Mouse (Mus musculus): ENCODE data around the gene Trip11. TPM values are rescaled to one million over a fixed set of nuclear protein-coding genes. Genes with fewer than 3 reads are reported as not detected.
A peak's percentile ranks its signal among the peaks of the same experiment; 100 is the strongest.

Gene Trip11
- polyA plus RNA-seq, 1 experiment from 2014 or later = 16.0 TPM

GRCm38 (mm10) chr12:101833776-101834175 is 79.3 kb downstream of the Trip11 start:
- H3K9me3 ChIP-seq (replicated peaks) = no peaks in the 10 kb centered on the region
- peaks cover 45% of the 10 kb centered on the region for H3K36me3 ChIP-seq
- DNase-seq (ENCODE audit: low spot score) = no peak
- H3K27me3 ChIP-seq (ENCODE audit: low read depth, poor library complexity, severe bottlenecking) = no peaks in the 10 kb centered on the region
- peaks cover 7% of the 10 kb centered on the region for H3K4me1 ChIP-seq
- 91% methylated on average over 8 of the region's 8 CpGs for WGBS
- H3K27ac ChIP-seq (replicated peaks) = no peak overlapping the region
- H3K4me3 ChIP-seq = no peak overlapping the region

DNA sequence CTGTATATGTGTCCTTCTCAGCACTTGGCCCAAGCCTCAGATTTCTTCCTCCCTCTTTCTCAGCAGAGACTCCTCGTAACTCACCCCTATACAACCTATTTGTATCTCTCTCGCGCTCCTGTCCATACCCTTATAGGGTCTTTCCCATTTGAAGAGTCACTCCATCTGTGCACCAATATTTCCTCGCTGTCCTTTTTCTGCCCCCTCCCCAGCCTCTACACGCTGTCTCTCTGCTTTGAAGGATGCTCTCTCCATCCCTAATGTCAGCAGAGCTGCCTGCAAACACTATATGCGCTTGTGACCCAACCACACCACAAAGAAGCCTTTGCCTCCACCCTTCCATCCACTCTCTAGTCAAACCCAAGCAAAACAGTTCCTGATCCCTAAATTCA is 80.0 kb downstream of the Trip11 start:
- peaks cover 7% of the 10 kb centered on the region for H3K4me1 ChIP-seq
- no peaks in the 10 kb centered on the region for H3K27me3 ChIP-seq (ENCODE audit: low read depth, poor library complexity, severe bottlenecking)
- H3K27ac ChIP-seq (replicated peaks) = no peak overlapping the region
- DNase-seq (ENCODE audit: low spot score) = no peak
- H3K36me3 ChIP-seq = peaks cover 38% of the 10 kb centered on the region
- 96% methylated on average over 6 of the region's 6 CpGs for WGBS
- H3K4me3 ChIP-seq = no peak overlapping the region
- H3K9me3 ChIP-seq (replicated peaks) = no peaks in the 10 kb centered on the region

DNA sequence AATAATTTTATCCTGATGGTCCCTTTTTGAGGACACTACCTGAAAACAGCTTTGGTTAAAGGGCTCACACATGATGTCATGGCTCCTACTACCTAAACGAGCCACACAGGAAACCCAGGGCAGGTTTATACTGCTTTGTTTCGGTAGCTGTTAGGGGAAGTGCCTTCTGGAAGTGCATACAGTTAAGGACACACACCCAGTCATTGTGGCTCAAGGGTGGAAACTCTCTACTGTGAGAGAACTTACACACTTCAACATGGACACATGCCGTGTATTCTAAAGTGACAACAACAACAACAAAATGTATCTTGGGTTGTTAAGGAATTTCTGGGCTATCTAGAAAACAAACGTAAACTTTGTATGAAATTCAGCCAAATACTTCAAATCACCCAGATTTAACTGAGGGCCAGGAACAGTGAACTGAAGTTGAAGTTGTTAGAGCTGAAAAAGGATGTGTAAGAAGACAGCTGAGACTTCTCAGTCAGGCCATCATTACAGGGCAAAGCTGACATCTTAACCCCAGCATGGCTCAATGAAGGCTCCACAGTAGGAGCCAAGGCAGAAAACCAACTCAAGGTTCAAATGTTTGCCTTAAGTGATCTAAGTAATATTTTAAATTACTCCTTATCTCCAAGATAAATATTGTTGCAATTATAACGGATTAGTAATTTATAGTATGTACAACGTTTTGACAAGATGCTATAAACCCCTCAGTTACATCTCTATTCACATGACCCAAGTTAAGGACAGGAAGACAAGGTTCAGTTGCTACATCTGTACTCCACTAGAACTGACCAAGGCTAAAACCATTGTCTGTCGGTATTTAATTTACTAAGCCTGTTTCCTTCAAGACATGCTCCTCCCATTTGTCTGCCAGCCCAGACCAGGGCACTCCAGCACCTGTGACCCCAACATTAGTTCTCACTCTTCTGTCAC is 80.6 kb downstream of the Trip11 start:
- Histone ChIP-seq H3K27ac (replicated peaks) (no peak overlapping the region), H3K36me3 (peaks cover 32% of the 10 kb centered on the region), H3K27me3 (ENCODE audit: low read depth, poor library complexity, severe bottlenecking) (no peaks in the 10 kb centered on the region), H3K9me3 (replicated peaks) (no peaks in the 10 kb centered on the region), H3K4me3 (no peak overlapping the region), H3K4me1 (peaks cover 7% of the 10 kb centered on the region)
- 88% methylated on average over 7 of the region's 7 CpGs for WGBS
- DNase-seq (ENCODE audit: low spot score) = no peak

- Histone ChIP-seq H3K4me3 (no peak overlapping the region), H3K9me3 (replicated peaks) (no peaks in the 10 kb centered on the region), H3K36me3 (peaks cover 20% of the 10 kb centered on the region), H3K4me1 (peaks cover 7% of the 10 kb centered on the region), H3K27ac (replicated peaks) (no peak overlapping the region), H3K27me3 (ENCODE audit: low read depth, poor library complexity, severe bottlenecking) (no peaks in the 10 kb centered on the region)
- no peak for DNase-seq (ENCODE audit: low spot score)
- 83% methylated on average over 4 of the region's 4 CpGs for WGBS
These were observed 81.8 kb downstream of the Trip11 start for GRCm38 (mm10) chr12:101831221-101831620.

DNA sequence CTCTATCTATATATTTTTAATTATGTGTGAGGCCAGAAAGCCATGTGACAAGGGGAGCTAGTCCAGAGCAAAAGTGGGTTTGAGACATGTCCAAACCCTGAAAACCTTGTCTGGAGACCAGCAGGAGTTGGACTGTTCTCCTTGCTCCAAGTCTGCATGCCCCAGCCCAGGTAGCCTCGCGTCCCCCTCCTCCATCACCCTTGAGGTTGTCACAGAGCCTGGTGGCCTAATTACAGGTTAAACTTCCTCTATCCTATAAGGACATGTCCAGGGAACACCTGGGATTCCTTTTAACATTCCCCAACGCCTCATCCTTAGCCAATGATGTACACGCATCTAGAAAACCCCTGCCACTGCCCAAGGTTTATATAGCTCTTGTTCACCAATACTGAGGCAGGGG is 89.9 kb downstream of the Trip11 start:
- 95% methylated on average over 4 of the region's 4 CpGs for WGBS
- Histone ChIP-seq H3K36me3 (no peaks in the 10 kb centered on the region), H3K27me3 (ENCODE audit: low read depth, poor library complexity, severe bottlenecking) (peaks cover 30% of the 10 kb centered on the region), H3K9me3 (replicated peaks) (no peaks in the 10 kb centered on the region), H3K4me3 (no peak overlapping the region), H3K27ac (replicated peaks) (no peak overlapping the region), H3K4me1 (peaks cover 15% of the 10 kb centered on the region)
- no peak for DNase-seq (ENCODE audit: low spot score)

DNA sequence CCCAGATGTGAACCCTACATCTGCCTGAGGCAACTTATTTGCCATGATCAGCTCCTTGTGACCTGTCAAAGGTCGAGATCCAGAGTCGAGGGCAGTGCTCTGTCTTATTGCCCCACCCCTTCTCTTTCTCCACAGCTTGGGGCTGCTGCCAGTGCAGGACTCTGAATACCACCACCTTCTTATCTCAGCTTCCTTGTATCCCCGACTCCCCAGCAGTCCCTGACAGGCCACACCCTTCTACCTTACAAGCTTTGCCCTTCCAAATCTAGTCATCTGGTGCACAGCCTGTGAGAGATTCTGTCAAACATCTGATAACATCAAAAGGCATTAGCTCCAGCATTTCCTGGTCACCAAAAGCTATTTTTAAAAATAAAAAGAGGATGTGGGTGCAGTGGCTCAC is 91.5 kb downstream of the Trip11 start:
- Histone ChIP-seq H3K27me3 (ENCODE audit: low read depth, poor library complexity, severe bottlenecking) (peaks cover 45% of the 10 kb centered on the region), H3K4me3 (no peak overlapping the region), H3K36me3 (no peaks in the 10 kb centered on the region), H3K4me1 (peaks cover 16% of the 10 kb centered on the region), H3K9me3 (replicated peaks) (no peaks in the 10 kb centered on the region), H3K27ac (replicated peaks) (no peak overlapping the region)
- no peak for DNase-seq (ENCODE audit: low spot score)
- WGBS = 42% methylated on average over 3 of the region's 3 CpGs

DNA sequence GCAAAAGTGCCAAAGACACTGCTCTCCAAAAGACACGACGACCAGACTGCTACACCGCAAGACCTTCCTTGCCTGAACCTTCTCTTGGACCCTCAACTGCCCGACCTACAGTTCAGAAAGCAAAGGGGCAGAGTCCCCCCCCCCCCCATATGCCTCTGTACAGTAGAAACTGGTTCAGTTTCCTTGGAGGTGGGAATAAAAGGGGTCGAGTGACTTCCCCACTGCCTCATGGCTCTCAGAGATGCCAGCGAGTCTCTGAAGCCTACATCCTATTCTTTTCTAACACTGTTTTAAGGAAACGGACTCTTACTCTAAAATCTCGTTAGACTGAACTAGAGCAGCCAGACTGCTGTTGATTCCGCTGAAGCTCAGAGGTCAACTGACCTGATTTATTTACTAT is 93.5 kb downstream of the Trip11 start:
- Histone ChIP-seq H3K4me3 (peak overlapping the region; percentile 65), H3K27ac (replicated peaks) (no peak overlapping the region), H3K36me3 (no peaks in the 10 kb centered on the region), H3K9me3 (replicated peaks) (no peaks in the 10 kb centered on the region), H3K4me1 (peaks cover 16% of the 10 kb centered on the region), H3K27me3 (ENCODE audit: low read depth, poor library complexity, severe bottlenecking) (peaks cover 46% of the 10 kb centered on the region)
- WGBS = 44% methylated on average over 9 of the region's 9 CpGs
- DNase-seq (ENCODE audit: low spot score) = no peak

GRCm38 (mm10) chr12:101818608-101819370 is 94.3 kb downstream of the Trip11 start, which contains the start of gene Fbln5:
TSS of gene Fbln5 (minus strand) at chr12:101819055.
- no peaks in the 10 kb centered on the region for H3K9me3 ChIP-seq (replicated peaks)
- peak within 1 kb of the TSS; percentile 63; the same call in 1 of the 2 replicates for H3K27ac ChIP-seq (replicated peaks)
- no peaks in the 10 kb centered on the region for H3K36me3 ChIP-seq
- H3K4me1 ChIP-seq = peaks cover 16% of the 10 kb centered on the region
- WGBS = 2% methylated on average over 46 of the region's 46 CpGs
- peak; percentile 62 for DNase-seq (ENCODE audit: low spot score)
- peak within 1 kb of the TSS; percentile 65 for H3K4me3 ChIP-seq
- H3K27me3 ChIP-seq (ENCODE audit: low read depth, poor library complexity, severe bottlenecking) = peaks cover 46% of the 10 kb centered on the region

DNA sequence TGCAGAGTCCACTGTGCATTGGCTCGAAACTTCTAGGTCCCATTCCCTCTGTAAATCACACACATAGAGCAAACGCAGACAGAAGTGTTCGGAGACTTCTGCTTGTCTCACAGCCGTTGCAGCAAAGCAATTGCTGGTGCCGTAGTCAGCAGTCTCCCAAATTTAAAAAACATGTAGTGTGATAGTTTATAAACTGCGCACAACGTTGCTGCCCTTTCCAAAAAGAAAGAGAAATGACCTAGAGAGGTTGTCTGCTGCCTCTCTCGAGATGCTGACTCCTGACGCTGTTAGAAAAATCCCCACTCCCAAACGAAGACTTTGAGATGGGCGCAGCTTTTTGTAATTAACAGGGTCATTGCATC is 94.8 kb downstream of the Trip11 start:
- 39% methylated on average over 11 of the region's 11 CpGs for WGBS
- H3K4me1 ChIP-seq = peaks cover 16% of the 10 kb centered on the region
- DNase-seq (ENCODE audit: low spot score) = no peak

GRCm38 (mm10) chr12:101816810-101817209 is 96.3 kb downstream of the Trip11 start:
- no peak overlapping the region for H3K27ac ChIP-seq (replicated peaks)
- peaks cover 16% of the 10 kb centered on the region for H3K4me1 ChIP-seq
- 47% methylated on average over 5 of the region's 5 CpGs for WGBS
- peaks cover 46% of the 10 kb centered on the region for H3K27me3 ChIP-seq (ENCODE audit: low read depth, poor library complexity, severe bottlenecking)
- H3K36me3 ChIP-seq = no peaks in the 10 kb centered on the region
- DNase-seq (ENCODE audit: low spot score) = peak; percentile 24
- no peak overlapping the region for H3K4me3 ChIP-seq
- H3K9me3 ChIP-seq (replicated peaks) = no peaks in the 10 kb centered on the region

More for the DNA sequence above, 94.8 kb downstream of the Trip11 start:
- H3K27ac ChIP-seq (replicated peaks) = peak overlapping the region; percentile 63; the same call in 1 of the 2 replicates
- H3K4me3 ChIP-seq = peak overlapping the region; percentile 65
- H3K9me3 ChIP-seq (replicated peaks) = no peaks in the 10 kb centered on the region
- H3K27me3 ChIP-seq (ENCODE audit: low read depth, poor library complexity, severe bottlenecking) = peaks cover 46% of the 10 kb centered on the region
- no peaks in the 10 kb centered on the region for H3K36me3 ChIP-seq

DNA sequence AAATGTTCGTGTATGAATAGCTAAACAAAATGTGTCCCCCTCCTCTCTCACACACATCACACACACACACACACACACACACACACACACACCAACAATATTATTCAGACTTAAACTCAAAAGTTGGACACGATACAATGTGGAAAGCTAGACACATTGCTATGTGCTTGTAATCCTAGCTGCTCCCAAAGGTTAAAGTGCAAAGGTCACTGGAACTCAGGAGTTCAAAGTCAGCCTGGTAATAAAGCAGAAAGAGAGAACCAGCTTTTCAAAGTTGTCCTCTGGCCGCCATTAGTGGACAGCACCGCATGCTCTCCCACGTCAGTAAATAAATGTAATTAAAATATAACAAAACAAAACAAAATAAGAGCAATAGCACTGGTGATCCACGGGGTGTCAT is 97.3 kb downstream of the Trip11 start:
- DNase-seq (ENCODE audit: low spot score) = no peak
- no peaks in the 10 kb centered on the region for H3K36me3 ChIP-seq
- WGBS = 86% methylated on average over 6 of the region's 6 CpGs
- peaks cover 42% of the 10 kb centered on the region for H3K27me3 ChIP-seq (ENCODE audit: low read depth, poor library complexity, severe bottlenecking)
- H3K27ac ChIP-seq (replicated peaks) = no peak overlapping the region
- H3K4me1 ChIP-seq = peaks cover 16% of the 10 kb centered on the region
- H3K4me3 ChIP-seq = no peak overlapping the region
- no peaks in the 10 kb centered on the region for H3K9me3 ChIP-seq (replicated peaks)

GRCm38 (mm10) chr12:101814423-101814822 is 98.6 kb downstream of the Trip11 start:
- H3K27ac ChIP-seq (replicated peaks) = no peak overlapping the region
- 85% methylated on average over 2 of the region's 2 CpGs for WGBS
- H3K36me3 ChIP-seq = no peaks in the 10 kb centered on the region
- H3K4me3 ChIP-seq = no peak overlapping the region
- peaks cover 28% of the 10 kb centered on the region for H3K27me3 ChIP-seq (ENCODE audit: low read depth, poor library complexity, severe bottlenecking)
- no peaks in the 10 kb centered on the region for H3K9me3 ChIP-seq (replicated peaks)
- no peak for DNase-seq (ENCODE audit: low spot score)
- H3K4me1 ChIP-seq = peaks cover 13% of the 10 kb centered on the region

- DNase-seq (ENCODE audit: low spot score) = no peak
- H3K36me3 ChIP-seq = no peaks in the 10 kb centered on the region
- 66% methylated on average over 6 of the region's 6 CpGs for WGBS
These were observed 101.9 kb downstream of the Trip11 start for GRCm38 (mm10) chr12:101811181-101811580.

More at GRCm38 (mm10) chr12:101811181-101811580, 101.9 kb downstream of the Trip11 start:
- H3K4me3 ChIP-seq = no peak overlapping the region
- H3K9me3 ChIP-seq (replicated peaks) = no peaks in the 10 kb centered on the region
- no peak overlapping the region for H3K27ac ChIP-seq (replicated peaks)
- H3K4me1 ChIP-seq = no peaks in the 10 kb centered on the region
- H3K27me3 ChIP-seq (ENCODE audit: low read depth, poor library complexity, severe bottlenecking) = no peaks in the 10 kb centered on the region
